Mouse (Mus musculus) kidney, postnatal 10 days (tissue): ENCODE measurements around the gene Fbxw8.
A peak's percentile ranks its signal among the peaks of the same experiment; 100 is the strongest.

Experiments used
- DNase-seq: peaks from one replicate; pipeline ENCODE4 v3.0.0; 2021; ENCODE audit warnings: mixed read lengths

Fbxw8 gene

DNA sequence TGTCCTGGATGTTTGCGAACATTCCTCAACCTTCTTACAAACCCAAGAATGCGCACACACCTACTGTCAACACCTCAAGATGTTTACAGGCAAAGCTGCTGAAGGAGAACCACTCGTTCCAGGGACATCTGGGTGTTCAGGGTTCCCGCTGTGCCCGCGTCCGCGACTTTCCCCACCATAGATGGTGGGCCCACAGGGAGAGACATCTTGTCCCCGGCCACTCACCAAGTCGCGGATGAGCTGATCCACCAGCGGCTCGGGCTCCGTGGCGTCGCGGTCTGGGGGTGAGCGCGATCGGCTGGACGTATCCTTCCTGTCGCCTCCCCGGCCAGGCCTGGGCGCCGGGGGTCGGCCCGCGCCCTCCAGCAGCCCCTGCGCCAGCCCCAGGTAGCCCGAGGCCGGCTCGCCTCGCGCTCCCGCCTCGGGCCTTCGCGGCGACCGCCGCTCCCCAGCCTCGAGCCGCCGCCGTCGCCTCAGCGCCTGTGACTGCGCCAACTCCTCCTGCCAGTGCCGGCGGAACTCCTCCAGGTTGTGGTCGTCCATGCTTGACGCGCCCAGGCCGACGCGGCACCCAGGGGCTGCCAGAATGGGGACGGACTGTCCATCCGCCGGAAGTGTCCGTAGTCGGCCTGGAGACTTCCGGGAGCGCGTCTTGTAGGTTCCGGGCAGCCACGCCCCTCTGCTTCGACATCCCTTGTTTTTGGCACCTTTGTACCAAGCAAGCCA lies at the start of gene Fbxw8:
Gene Fbxw8 (minus strand): TSS at position 626 of the 726 bp plus-strand sequence.
- DNase-seq: peak; percentile 94

DNA sequence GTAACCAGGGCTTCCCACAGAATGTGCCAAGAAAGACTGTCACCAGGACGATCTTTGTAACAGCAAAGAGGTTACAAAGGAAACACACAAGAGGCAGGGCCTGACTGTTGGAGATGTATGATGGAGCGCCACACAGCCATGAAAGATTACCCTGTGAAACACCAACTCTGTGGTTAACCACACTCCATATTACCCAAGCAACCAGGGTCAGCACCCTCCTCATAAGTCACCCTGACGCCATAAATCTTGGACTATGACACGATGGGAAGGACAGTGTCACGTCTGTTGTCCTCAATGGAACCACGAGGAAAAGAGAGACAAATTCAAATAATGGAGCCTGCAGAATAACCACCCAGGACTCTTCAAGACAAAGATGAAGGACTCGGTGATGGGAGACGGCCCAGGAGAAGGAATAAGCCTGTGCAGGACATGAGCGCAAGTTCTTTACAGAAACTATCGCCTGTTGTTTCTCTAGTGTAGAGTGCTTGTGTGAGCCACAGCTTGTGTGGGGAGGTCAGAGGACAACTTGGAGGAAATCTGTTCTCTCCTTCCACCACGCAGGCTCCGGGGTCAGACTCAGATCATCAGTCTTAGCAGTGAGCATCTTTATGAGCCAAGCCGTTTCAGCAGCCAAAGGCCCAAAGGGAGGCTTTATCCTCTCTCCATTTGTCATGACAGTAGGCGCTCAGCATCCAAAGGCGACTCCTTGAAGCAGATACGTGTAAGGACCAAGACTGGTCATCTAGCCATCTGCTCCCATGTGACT lies 49.6 kb upstream of the Fbxw8 start:
- peak; percentile 74 for DNase-seq

DNA sequence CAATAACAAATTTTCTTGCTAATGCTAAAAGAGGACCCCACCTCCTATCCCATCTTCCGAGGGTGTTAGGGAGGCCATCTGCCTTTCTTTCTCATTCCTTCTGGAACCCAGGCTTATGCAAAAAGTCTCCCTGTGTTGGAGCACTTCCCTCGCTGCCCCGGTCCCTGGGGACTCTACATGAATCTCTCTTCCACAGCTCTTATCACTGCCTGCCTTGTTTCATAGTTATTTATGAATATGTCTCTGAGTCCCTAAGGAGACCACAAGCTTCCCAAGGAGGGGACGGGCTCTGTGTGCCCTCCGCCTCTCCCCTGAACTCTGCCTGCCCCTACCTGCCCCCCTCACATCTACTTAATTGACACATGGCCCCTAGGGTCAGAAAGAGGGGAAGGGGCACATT lies 44.4 kb upstream of the Fbxw8 start:
- no peak for DNase-seq

DNA sequence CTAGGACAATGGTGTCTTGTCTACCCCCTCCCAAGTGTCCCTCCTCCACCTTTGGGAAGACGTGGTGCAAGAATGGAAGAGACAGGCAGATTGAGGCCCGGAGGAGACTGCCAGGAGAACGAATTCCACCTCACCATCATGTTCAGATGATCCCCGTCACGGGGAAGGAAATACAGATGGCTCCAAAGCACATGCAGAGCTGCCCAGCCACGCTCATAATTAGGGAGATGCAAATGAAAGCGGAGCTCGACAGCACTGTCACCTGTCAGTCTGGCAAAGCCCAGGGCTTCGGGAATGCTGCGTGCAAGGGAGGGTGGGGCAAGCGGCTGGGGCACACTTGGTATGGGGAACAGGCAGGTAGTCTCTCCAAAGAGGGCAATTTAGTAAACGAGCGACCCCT lies 42.2 kb upstream of the Fbxw8 start:
- no peak for DNase-seq

DNA sequence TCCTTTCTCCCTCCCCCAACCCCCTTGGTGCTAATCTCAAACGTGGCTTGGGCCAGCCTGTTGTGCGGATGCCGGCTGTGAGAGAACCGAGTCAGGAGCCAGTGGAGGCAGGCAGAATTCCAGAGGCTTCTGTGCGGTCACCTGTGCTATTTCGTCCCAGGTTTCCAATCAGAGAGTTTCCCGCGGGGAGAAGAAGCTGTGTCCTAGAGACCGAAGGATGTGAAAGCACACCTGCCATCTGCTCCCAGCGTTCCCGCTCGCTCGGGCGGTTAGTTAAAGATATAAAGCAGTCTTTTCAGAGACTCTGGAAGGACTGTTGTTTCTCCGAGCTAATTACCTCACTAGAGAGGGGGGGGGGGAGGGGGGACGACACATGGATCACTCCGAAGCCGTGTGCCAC lies 37.0 kb upstream of the Fbxw8 start:
- no peak for DNase-seq

DNA sequence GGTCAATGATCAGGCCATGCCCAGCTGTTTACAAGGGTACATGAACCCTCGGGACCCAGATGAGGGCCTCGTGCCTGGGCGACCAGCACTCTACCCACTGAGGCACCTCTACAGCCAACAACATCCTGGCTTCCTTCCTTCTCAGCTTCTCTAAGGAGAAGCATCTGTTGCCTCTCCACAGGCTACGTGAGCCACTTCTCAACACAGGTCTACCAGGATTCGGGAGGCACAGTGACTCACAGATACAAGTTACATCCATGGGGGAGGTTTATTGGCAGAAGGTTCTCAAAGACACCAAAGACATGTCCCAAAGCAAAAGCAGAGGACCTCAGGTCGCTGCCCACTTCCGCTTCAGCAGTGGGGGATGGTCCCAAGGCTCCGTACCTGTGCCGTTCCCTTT lies 35.2 kb upstream of the Fbxw8 start:
- DNase-seq: no peak

DNA sequence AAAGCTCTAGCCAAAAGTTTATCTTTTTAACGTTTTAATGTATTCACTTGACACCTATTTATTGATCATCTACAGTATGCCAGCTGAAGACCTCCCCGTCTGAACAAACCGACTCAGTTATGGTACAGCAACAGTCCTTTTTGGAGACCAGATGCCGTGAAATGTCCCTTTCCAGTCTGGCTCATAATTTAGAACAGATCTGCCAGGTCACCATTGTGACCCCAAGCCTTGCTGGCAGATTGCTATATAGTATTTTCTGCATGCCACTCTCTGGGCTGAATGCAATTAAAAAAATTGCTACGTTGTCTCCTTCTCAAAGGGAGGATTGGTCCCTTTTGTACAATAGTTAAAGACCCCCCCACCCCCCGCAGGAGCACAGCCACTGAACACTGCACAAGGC lies 33.1 kb upstream of the Fbxw8 start:
- no peak for DNase-seq

DNA sequence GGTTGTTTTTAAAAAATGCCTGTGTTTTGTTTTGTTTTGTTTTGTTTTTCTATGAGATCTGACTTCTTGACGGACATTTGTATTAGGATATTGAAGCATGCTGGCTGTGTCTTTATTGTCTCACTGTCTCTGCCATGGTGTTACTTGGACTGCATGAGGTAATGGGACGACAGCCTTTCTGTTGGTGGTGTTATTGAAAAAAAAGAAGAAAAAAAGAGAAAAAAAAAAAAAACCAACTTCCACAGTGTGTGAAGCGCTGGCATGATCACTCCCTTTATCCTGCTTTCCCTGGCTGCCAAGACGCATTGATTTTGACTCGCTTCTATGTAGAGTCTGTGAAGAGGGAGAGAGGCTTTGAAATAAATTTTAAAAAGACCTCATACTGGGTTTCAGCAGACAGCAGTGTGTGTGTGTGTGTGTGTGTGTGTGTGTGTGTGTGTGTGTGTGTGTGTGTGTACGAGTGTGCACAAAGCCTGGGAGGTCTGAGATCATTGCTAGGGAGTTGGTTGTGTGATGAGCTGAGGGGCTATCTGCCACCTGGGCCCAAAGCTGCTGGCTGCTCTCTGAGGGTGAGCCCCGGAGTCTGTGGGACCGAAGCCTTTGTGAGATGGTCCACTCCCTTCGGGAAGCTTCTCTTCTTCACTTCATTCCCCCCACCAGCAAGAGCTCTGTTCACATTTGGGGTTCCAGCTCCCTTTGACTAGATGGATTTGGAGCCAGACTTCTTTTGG lies 31.8 kb upstream of the Fbxw8 start:
- DNase-seq: no peak

DNA sequence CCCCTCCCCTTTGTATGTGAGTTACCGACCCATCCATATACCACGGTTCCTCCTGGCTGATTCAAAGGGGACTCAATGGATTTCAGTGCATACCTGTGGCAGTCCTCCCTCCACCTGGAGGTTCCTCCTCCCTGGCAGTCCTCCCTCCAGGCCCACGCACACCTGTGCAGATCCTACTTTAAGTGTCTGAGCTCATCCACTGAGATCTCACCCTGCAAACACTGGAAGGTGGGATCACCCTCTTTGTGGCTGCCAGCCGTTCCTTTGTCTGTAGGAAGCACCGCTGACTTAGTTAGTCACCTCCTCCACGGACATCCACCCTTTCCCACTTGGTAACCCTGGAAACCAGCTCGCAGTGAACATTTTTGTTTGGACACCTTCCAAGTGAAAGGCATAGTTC lies 22.4 kb upstream of the Fbxw8 start:
- DNase-seq: no peak

DNA sequence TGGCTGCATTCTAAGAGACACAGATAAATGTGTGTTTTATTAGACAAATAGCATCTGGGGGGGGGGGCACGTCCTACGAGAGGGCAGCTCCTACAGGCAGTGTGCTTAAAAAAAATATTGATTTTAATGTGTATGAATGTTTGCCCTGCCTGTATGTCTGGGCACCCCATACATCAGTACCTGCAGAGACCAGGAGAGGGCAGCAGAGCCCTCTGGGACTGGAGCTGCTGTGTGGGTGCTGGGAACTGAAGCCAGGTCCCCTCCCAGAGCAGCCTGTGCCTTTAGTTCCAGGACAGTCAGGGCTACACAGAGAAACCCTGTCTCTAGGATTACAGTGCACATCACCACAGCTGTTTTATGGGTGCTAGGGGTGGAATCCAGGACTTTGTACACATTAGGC lies 19.9 kb upstream of the Fbxw8 start:
- no peak for DNase-seq

DNA sequence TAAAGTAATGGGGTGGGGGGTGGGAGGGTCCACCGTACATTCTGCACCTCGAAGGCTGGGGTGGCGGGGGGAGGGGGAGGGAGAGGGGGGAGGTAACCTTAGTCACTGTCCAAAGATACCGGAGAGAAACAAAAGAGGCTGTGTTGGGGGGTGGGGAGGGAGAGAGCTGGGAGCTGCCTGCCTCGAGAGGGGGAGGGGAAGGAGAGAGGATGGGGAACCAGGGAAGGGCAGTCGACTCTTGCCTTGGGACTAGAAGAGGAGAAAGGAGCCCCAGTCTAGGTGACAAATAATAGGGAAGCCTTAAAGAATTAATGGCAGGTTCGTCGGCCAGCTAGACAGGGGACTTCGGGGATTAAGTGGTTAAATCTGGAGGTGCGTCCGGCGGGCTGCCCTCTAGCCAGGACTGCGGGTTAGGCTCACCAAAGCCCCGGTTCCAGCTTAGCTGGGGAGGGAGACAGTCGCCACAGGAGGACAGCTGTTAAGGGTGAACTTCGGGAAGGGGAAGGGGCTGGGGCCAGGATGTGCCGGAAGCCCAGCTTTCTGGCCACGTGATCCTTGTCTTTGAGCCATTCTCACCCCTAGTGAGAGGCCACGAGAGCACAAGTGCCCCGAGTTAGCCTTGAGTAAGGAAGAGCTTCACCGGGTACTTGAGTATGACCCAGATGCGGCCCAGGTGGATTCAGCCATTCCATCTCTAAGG lies 19.2 kb upstream of the Fbxw8 start:
- DNase-seq: no peak

DNA sequence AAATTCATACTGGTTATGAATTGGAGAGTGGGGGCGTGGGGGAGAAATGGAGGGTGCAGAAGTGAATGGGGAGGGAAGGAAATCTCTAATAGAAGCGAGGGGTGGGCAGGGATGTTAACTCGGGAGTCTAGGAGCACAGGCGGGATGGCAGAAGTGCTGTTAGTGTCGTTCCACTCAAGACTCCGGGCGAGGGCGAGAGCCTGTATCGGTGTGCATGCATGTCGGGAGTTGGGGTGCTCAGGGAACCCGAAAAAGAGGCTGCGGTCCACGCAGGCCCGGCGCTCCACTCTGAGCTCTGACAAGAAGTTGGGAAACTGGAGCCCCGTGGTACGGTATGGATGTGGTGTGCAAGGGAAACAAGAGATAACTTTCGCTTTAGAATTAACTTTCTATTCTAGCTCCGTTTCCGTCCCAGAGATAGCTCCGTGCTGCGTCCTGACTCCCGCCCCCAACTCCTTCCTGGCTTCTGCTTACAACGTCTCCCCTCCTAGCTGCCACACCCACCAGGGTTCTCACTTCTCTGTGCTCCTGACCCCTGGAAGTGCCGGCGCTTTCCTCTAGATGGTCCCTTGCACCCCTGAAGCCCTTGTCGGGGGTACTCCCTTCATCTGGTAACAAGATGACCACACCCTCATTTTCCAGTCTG lies 16.9 kb upstream of the Fbxw8 start:
- DNase-seq: no peak

DNA sequence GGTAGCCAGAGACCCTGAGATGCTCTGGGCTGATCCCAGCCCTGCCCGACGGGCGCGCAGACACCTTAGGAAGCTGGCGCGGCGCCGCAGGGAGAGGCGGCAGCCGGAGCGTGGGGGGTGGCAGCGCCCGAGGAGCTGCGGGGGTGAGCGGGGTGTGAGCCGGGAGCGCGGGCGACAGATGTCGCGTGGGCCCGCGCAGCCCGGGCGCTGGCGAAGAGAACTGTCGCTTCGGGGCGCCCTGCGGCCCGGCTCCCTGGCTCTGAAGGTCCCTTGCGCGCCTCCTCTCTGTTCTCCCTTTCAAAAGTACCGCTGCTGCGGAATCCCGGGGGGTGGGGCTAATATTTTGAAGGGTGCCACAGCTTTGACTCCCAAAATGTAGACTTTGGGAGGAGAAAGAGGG lies 16.4 kb upstream of the Fbxw8 start:
- peak; percentile 18 for DNase-seq

DNA sequence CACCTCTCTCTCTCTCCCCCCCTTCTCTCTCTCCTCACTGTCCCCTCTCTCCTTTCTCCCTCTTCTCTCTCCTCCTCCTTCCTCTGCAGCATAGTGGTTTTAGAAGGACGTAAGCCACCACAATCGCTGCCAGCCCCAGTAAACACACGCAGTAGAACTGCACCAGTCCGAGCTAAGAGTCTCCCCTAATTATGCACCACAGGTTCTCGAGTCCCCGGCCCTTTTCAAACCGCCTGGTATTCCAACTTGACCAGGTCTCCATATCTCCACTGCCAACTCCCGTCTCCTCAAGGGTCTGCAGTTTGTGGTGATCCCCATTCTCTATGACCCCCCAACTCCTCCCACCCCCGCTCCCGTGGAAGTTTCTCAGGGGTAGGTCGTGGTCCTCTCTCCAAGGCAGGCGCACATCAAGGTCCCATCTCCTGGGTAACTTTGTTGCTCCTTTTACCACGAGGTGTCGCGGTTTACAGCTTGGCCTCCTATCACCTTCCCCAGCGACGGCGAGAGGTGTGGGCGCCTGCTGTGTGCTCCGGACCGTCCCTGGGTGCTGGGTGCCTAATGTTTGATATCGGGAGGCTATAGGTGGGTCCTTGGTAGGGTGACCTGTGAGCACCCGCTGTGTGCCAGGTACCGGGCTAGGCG lies 15.7 kb upstream of the Fbxw8 start:
- peak; percentile 46 for DNase-seq

DNA sequence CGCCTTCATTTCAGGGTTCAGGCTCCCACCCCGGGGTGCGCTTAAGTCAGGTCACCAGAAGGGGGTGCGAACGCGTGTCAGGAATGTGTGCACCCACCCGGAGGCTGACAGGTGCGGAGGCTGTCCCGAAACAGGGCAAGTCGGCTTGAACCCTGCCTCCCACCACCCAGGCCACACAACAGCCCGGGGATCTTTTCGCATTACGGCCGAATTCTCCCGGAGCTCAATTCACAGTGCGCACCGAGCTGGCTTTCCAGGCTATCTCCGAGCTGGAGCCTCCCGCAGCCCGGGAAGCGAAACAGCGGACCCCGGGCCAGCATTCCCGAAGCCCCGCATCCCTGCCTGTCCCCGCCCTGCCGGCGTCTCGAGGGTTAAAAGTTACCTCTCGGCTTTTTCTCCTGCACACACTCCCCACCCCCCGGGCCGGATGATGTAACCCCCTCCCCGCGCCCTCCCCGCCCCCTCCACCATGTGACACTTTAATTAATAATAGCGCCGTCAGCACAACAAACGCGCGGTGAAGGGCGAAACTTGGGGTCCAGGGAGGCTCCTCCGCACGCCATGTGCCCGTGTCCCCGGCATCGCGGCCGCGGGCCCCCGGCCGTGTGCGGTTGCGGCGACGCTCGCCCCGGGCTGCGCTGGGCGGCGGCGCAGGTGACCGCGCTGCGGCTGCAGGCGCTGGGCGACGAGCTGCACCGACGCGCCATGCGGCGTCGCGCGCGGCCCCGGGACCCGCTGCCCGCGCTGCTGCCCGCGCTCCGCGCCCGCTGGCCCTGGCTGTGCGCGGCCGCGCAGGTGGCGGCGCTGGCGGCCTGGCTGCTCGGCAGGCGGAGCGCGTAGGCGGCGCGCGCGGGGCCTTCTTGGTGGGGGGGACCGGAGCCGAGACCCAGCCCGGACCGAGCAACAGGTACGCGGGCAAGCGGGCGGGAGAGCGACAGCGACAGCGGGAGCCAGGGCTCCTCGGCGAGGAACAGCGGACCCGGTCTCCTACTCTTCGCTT lies 14.3 kb upstream of the Fbxw8 start:
- DNase-seq: peak; percentile 32

DNA sequence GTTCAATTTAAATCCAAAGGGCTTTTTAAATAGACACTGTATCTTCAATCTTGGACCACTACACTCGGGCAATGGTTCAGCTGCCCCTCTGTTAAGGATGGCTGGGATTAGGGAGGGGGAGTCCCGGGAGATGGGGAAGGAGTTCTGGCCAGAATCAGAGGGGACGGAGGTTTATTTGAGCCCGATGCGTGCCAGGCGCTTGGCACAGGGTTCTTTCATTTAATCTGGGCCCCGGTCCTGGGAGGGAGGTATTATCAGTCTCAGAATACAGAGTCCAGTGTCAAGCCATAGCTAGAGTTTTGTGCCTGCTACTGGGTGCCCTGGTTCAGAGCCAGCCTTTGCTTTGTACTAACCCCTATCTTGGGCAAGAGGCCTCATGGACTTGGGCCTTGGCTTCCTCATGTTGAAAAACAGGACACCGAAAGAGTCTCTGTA lies 12.3 kb upstream of the Fbxw8 start:
- no peak for DNase-seq

DNA sequence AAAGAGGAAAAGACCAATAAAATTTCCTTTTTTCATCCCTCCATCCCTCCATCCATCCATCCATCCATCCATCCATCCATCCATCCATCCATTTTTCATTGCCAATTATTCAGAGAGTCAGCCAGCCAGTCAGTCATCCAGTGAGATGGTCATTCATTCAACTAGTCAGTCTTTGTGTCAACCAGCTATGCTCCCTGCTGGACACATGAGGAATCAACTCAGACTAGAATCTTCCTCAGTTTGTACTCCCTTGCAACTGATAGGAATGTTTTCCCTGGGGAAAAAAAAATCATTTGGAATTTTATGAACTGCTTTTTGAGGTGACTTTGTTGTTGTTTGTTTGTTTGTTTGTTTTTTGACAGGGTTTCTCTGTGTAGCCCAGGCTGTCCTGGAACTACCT lies 10.2 kb upstream of the Fbxw8 start:
- no peak for DNase-seq

DNA sequence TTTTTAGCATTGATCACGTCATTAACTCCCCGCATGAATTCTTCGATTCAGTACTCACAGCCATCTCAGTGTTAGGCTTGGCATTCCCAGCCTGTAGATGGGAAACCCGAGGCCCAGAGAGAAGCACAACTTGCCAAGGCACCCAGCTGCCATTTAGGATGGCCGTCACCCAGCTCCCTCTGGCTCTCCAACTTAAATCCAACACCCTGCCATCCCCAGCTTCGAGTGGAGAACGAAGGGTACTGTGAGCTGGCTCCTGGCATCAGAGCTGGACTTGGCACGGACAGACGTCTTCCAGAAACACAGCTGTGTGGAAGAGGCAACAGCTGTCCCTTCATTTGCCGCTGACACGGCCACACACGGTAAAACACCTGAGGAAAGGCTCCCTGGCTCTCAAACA lies 9.3 kb upstream of the Fbxw8 start, which contains the start of gene Hrk:
Gene Hrk (plus strand): TSS at position 68 of the 400 bp plus-strand sequence.
- no peak for DNase-seq

DNA sequence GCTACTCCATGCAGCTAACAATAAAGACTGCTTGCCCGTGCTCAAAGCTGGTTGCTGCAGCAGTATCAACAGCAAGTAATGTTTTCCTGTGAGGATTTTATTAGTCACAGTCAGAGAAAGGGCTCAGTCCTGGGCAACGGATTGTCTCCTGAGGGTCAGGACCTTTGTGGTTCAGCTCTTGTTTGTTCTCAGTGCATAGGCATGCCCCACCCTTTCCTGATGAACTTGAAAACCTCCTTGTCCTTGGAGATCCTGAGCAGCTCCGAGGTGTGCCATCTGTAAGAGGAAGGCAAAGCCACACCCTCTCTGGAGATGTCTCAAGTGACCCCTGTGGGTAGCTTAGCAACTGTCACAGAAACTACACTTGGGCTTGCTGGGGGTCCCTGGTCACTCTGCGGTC lies 5.4 kb upstream of the Fbxw8 start:
- no peak for DNase-seq

DNA sequence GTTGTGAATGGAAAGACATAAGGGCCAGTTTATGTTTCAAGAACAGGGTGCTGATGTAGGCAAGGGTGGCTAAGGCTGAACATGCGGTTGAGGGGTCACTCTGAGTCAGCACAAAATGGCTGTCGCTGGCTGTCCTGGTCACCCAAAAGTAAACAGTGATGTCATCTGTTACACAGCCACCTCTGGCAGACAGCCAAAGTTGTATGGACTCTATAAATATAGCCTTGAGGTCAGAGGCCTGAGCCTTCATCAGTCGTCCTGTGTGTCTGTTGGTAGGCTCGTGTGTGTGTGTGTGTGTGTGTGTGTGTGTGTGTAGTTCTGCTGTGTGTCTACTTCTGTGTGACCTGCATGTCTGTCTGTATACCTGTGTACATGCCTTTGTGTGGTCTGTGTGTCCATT lies 1.7 kb upstream of the Fbxw8 start:
- no peak for DNase-seq

DNA sequence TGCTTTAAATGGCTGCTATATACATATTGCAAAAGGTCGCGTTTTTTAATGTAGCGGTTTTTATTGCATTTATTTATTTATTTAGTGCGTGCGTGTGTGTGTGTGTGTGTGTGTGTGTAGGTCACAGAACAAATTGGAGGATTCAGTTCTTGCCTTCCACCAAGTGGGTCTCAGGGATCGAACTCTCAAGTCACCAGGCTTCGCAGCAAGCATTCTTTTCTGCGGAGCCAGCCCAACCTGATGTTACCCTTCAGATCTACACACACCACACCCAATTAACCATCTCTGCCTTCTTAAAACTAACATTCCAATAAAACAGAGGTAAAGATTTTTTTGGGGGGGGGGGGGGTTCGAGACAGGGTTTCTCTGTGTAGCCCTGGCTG lies 292 bp upstream of the Fbxw8 start:
- no peak for DNase-seq
